ENCODE assay signal across 23 mouse cellular contexts in genomic region chr9:42454364-42454763, GRCm38 (mm10). TPM values are rescaled to one million over a fixed set of nuclear protein-coding genes. Genes with fewer than 3 reads are reported as not detected.
DNase-seq lines count a peak whose midpoint lies in the region; ATAC-seq lines count a peak whose summit lies in the region.
"Had no signal": no experiment of that assay in that cellular context is flagged by ENCODE, and none has a peak within 500 bp of the region (broad histone marks: within the 10 kb centered on the region; RNA-seq: fewer than 3 reads in every experiment).

No protein-coding gene starts in this region.

- H3K9me3 ChIP-seq in hindbrain, embryonic 16.5 days (ENCODE audit: control insufficient read depth, low read length): no peaks in the 10 kb centered on the region
- H3K9me3 ChIP-seq in hindbrain, embryonic 11.5 days (ENCODE audit: control insufficient read depth, low read length): no peaks in the 10 kb centered on the region
- H3K9me3 ChIP-seq in neural tube, embryonic 13.5 days: no peaks in the 10 kb centered on the region
- no peaks in the 10 kb centered on the region for H3K9me3 ChIP-seq in neural tube, embryonic 15.5 days (replicated peaks)
- H3K9me3 ChIP-seq: embryonic facial prominence, embryonic 13.5 days; embryonic facial prominence, embryonic 15.5 days; forebrain, embryonic 10.5 days; forebrain, embryonic 12.5 days had no signal

- no peak overlapping the region for H3K4me2 ChIP-seq in hindbrain, embryonic 16.5 days (ENCODE audit: low read length)
- no peak overlapping the region for H3K4me2 ChIP-seq in hindbrain, embryonic 11.5 days (replicated peaks; ENCODE audit: low read depth, low read length)
- H3K4me2 ChIP-seq in neural tube, embryonic 13.5 days: no peak overlapping the region
- no peak overlapping the region for H3K4me2 ChIP-seq in neural tube, embryonic 15.5 days
- H3K4me2 ChIP-seq: embryonic facial prominence, embryonic 13.5 days; embryonic facial prominence, embryonic 15.5 days; forebrain, embryonic 12.5 days had no signal

- no peak overlapping the region for H3K9ac ChIP-seq in hindbrain, embryonic 16.5 days (ENCODE audit: low read depth, low read length)
- no peak overlapping the region for H3K9ac ChIP-seq in hindbrain, embryonic 11.5 days (ENCODE audit: low read depth, low read length)
- no peak overlapping the region for H3K9ac ChIP-seq in neural tube, embryonic 13.5 days
- H3K9ac ChIP-seq in neural tube, embryonic 15.5 days (replicated peaks): no peak overlapping the region
- H3K9ac ChIP-seq: embryonic facial prominence, embryonic 13.5 days; embryonic facial prominence, embryonic 15.5 days; forebrain, embryonic 12.5 days had no signal

- peaks cover 13% of the 10 kb centered on the region for H3K36me3 ChIP-seq in hindbrain, embryonic 16.5 days (ENCODE audit: control insufficient read depth, insufficient read depth, low read length)
- H3K36me3 ChIP-seq in hindbrain, embryonic 11.5 days (ENCODE audit: control insufficient read depth, insufficient read depth, low read length): no peaks in the 10 kb centered on the region
- H3K36me3 ChIP-seq in neural tube, embryonic 13.5 days: peaks cover 30% of the 10 kb centered on the region
- H3K36me3 ChIP-seq in neural tube, embryonic 15.5 days: peaks cover 9% of the 10 kb centered on the region

- WGBS in hindbrain, embryonic 16.5 days: 72% methylated on average over 8 of the region's 8 CpGs
- 94% methylated on average over 8 of the region's 8 CpGs for WGBS in hindbrain, embryonic 11.5 days
- 66% methylated on average over 8 of the region's 8 CpGs for WGBS in neural tube, embryonic 13.5 days
- 55% methylated on average over 8 of the region's 8 CpGs for WGBS in neural tube, embryonic 15.5 days

- H3K27me3 ChIP-seq in hindbrain, embryonic 16.5 days (replicated peaks; ENCODE audit: control insufficient read depth, insufficient read depth, low read length): no peaks in the 10 kb centered on the region
- no peaks in the 10 kb centered on the region for H3K27me3 ChIP-seq in hindbrain, embryonic 11.5 days (ENCODE audit: control insufficient read depth, insufficient read depth, low read length)
- no peaks in the 10 kb centered on the region for H3K27me3 ChIP-seq in neural tube, embryonic 13.5 days
- H3K27me3 ChIP-seq in neural tube, embryonic 15.5 days (replicated peaks): no peaks in the 10 kb centered on the region
- H3K27me3 ChIP-seq: embryonic facial prominence, embryonic 13.5 days; embryonic facial prominence, embryonic 15.5 days; forebrain, embryonic 12.5 days had no signal

- peaks cover 2% of the 10 kb centered on the region; the same call in 1 of the 2 replicates for H3K4me1 ChIP-seq in hindbrain, embryonic 16.5 days (ENCODE audit: control insufficient read depth, insufficient read depth, low read depth, low read length)
- H3K4me1 ChIP-seq in hindbrain, embryonic 11.5 days (replicated peaks; ENCODE audit: control insufficient read depth, insufficient read depth, low read length): no peaks in the 10 kb centered on the region
- H3K4me1 ChIP-seq in neural tube, embryonic 13.5 days (replicated peaks): peaks cover 28% of the 10 kb centered on the region; the same call in 1 of the 2 replicates
- H3K4me1 ChIP-seq in neural tube, embryonic 15.5 days: peaks cover 17% of the 10 kb centered on the region
- H3K4me1 ChIP-seq: embryonic facial prominence, embryonic 15.5 days had no signal

- H3K27ac ChIP-seq in hindbrain, embryonic 16.5 days (ENCODE audit: low read depth, low read length): no peak overlapping the region
- no peak overlapping the region for H3K27ac ChIP-seq in hindbrain, embryonic 11.5 days (ENCODE audit: low read depth, low read length)
- H3K27ac ChIP-seq in neural tube, embryonic 13.5 days (replicated peaks): peak overlapping the region; percentile 61
- H3K27ac ChIP-seq in neural tube, embryonic 15.5 days (replicated peaks): peak overlapping the region; percentile 54
- H3K27ac ChIP-seq: embryonic facial prominence, embryonic 13.5 days; embryonic facial prominence, embryonic 15.5 days; forebrain, embryonic 10.5 days; forebrain, embryonic 12.5 days had no signal

- no peak overlapping the region for H3K4me3 ChIP-seq in hindbrain, embryonic 16.5 days (ENCODE audit: low read length)
- no peak overlapping the region for H3K4me3 ChIP-seq in hindbrain, embryonic 11.5 days (ENCODE audit: low read depth, low read length)
- no peak overlapping the region for H3K4me3 ChIP-seq in neural tube, embryonic 13.5 days
- no peak overlapping the region for H3K4me3 ChIP-seq in neural tube, embryonic 15.5 days (replicated peaks)
- H3K4me3 ChIP-seq: embryonic facial prominence, embryonic 13.5 days; embryonic facial prominence, embryonic 15.5 days; erythroblast, embryonic 14.5 days; forebrain, embryonic 10.5 days; forebrain, embryonic 12.5 days had no signal

- DNase-seq in hindbrain, embryonic 11.5 days (ENCODE audit: low spot score): no peak
- DNase-seq in neural tube, embryonic 10.5 days (ENCODE audit: extremely low spot score, low spot score): no peak
- DNase-seq in gastrocnemius, adult 8-10 months (ENCODE audit: low spot score in 2 of 2): no peak
- DNase-seq: adrenal gland, adult 2 months; adrenal gland, postnatal 10 days; adrenal gland, postnatal 25 days; cerebellum, adult 11 months; cerebellum, adult 18-20 months; cerebellum, adult 8-10 months; cerebellum, adult 9-11 months; cerebellum, postnatal 14 days; cerebellum, postnatal 36 days; embryo, embryonic 11 days had no signal

- peak; percentile 65; the same call in 1 of the 2 replicates for ATAC-seq in hindbrain, embryonic 16.5 days
- ATAC-seq in hindbrain, embryonic 11.5 days (ENCODE audit: low FRiP score): no peak
- ATAC-seq in neural tube, embryonic 13.5 days (ENCODE audit: low read depth): peak; percentile 77; the same call in 1 of the 2 replicates
- ATAC-seq in neural tube, embryonic 15.5 days (ENCODE audit: low FRiP score): peak; percentile 80
- ATAC-seq: forebrain, embryonic 14.5 days had no signal

RNA-seq across cellular contexts. Expression of gene Tbcel, which starts 53.2 kb away (rescaled TPM):
- polyA plus RNA-seq in hindbrain, embryonic 16.5 days (2015; fragmentation: Nextera tagmentation; extraction: Ambion mirVana): 4.3 and 4.4 TPM in 2 replicates
- 4.7 and 6.6 TPM in 2 replicates for polyA plus RNA-seq in hindbrain, embryonic 11.5 days (2014; fragmentation: Nextera tagmentation; extraction: Ambion mirVana)
- polyA plus RNA-seq in neural tube, embryonic 13.5 days (2015; fragmentation: Nextera tagmentation; extraction: Ambion mirVana): 4.9 and 5.0 TPM in 2 replicates
- polyA plus RNA-seq in neural tube, embryonic 15.5 days (2015; fragmentation: Nextera tagmentation; extraction: Ambion mirVana): 3.9 and 4.0 TPM in 2 replicates
- 10 to 100 TPM; 15.1 to 18.0 (median 16.9) TPM for total RNA-seq in gastrocnemius, adult 8-10 months (2022)

RNA-seq across cellular contexts. Expression of gene Tecta, which starts 54.6 kb away (rescaled TPM):
- 0.41 and 0.43 TPM in 2 replicates for polyA plus RNA-seq in hindbrain, embryonic 16.5 days (2015; fragmentation: Nextera tagmentation; extraction: Ambion mirVana)
- 0.71 and 0.88 TPM in 2 replicates for polyA plus RNA-seq in hindbrain, embryonic 11.5 days (2014; fragmentation: Nextera tagmentation; extraction: Ambion mirVana)
- 0.37 and 0.74 TPM in 2 replicates for polyA plus RNA-seq in neural tube, embryonic 13.5 days (2015; fragmentation: Nextera tagmentation; extraction: Ambion mirVana)
- polyA plus RNA-seq in neural tube, embryonic 15.5 days (2015; fragmentation: Nextera tagmentation; extraction: Ambion mirVana): 0.42 and 0.68 TPM in 2 replicates
- under 1 TPM; 0.31 to 0.51 (median 0.33) TPM for total RNA-seq in gastrocnemius, adult 8-10 months (2022)
- total RNA-seq: MEL had no signal

Comparison
In these comparisons a context has a peak if more than half of its experiments do, and no peak if none do; other contexts are left out.
1. H3K27ac ChIP-seq: peak in neural tube, embryonic 13.5 days (single experiment) and neural tube, embryonic 15.5 days (single experiment); none in hindbrain, embryonic 16.5 days (single experiment) and hindbrain, embryonic 11.5 days (single experiment).